Mouse (Mus musculus): ENCODE measurements at regions not wholly inside any gene's neighbourhood (a gene's known extent, or its start where the extent isn't known, plus 50 kb on each side); places are given as distances from the start of the nearest gene placed in this dataset.

DNA sequence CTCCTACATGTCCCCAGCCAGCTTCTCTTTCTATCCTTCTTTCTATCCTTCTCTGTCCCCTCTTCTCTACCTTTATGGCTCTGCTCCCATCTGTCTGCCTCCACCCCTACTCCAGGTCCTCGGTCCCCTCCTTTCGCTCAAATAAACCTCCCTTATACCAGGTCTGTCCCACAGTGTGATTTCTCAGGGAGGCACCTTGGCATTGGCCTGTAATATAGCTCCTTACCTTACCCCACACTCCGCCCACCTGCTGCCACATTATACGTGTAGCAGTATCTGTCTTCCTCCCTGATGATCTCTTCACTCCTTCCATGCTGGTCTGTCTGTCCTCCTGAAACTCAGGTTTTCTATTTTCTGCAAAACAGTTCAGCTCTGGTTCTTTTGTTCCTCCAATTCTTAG is 339.1 kb upstream of the Jmjd1c start:
- H3K4me1 ChIP-seq = no peaks in the 10 kb centered on the region
- no peak for DNase-seq (ENCODE audit: low spot score)
- H3K4me3 ChIP-seq = no peak overlapping the region
- 85% methylated on average over 4 of the region's 4 CpGs for WGBS
- no peaks in the 10 kb centered on the region for H3K27me3 ChIP-seq (replicated peaks; ENCODE audit: low read depth, poor library complexity, severe bottlenecking)
- no peaks in the 10 kb centered on the region for H3K9me3 ChIP-seq
- no peaks in the 10 kb centered on the region for H3K36me3 ChIP-seq (replicated peaks)
- no peak overlapping the region for H3K27ac ChIP-seq (replicated peaks)

- H3K36me3 ChIP-seq (replicated peaks) = no peaks in the 10 kb centered on the region
- H3K4me3 ChIP-seq = peak overlapping the region; percentile 23; the same call in 1 of the 2 replicates
- no peak overlapping the region for H3K27ac ChIP-seq (replicated peaks)
- DNase-seq (ENCODE audit: low spot score) = peak; percentile 48
- H3K27me3 ChIP-seq (replicated peaks; ENCODE audit: low read depth, poor library complexity, severe bottlenecking) = no peaks in the 10 kb centered on the region
- peaks cover 25% of the 10 kb centered on the region for H3K9me3 ChIP-seq
- 39% methylated on average over 21 of the region's 21 CpGs for WGBS
- H3K4me1 ChIP-seq = peaks cover 10% of the 10 kb centered on the region
Observed at GRCm38 (mm10) chr10:66770161-66771030, 325.5 kb upstream of the Jmjd1c start.

- Histone ChIP-seq H3K4me3 (no peak overlapping the region), H3K27ac (replicated peaks) (0 out of 2 replicates have a peak overlapping the region, but pooled peaks have one; percentile 32), H3K27me3 (replicated peaks; ENCODE audit: low read depth, poor library complexity, severe bottlenecking) (no peaks in the 10 kb centered on the region), H3K9me3 (no peaks in the 10 kb centered on the region), H3K4me1 (peaks cover 10% of the 10 kb centered on the region), H3K36me3 (replicated peaks) (no peaks in the 10 kb centered on the region)
- no peak for DNase-seq (ENCODE audit: low spot score)
- 73% methylated on average over 11 of the region's 11 CpGs for WGBS
Observed at GRCm38 (mm10) chr10:66780335-66781170, 315.4 kb upstream of the Jmjd1c start.

DNA sequence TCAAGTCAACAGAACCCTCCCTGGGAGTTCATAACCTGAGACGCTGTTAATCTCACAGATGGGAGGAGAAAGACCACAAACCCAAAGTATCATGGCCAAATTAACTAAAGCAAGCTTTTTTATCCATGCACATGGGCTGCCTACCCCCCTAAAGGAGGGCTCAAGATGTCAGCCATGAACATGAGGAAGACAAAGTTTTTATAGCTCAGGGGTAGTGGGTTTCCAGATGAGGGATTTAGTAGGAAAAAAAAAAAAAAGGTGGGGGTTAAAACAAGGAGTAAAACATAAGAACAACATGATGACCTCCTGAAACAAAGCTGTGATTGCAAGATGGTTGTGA is 314.8 kb upstream of the Jmjd1c start:
- Histone ChIP-seq H3K4me3 (no peak overlapping the region), H3K27ac (replicated peaks) (no peak overlapping the region), H3K4me1 (peaks cover 10% of the 10 kb centered on the region), H3K27me3 (replicated peaks; ENCODE audit: low read depth, poor library complexity, severe bottlenecking) (no peaks in the 10 kb centered on the region), H3K36me3 (replicated peaks) (no peaks in the 10 kb centered on the region), H3K9me3 (no peaks in the 10 kb centered on the region)
- 64% methylated on average over 1 of the region's 1 CpGs for WGBS
- DNase-seq (ENCODE audit: low spot score) = no peak

DNA sequence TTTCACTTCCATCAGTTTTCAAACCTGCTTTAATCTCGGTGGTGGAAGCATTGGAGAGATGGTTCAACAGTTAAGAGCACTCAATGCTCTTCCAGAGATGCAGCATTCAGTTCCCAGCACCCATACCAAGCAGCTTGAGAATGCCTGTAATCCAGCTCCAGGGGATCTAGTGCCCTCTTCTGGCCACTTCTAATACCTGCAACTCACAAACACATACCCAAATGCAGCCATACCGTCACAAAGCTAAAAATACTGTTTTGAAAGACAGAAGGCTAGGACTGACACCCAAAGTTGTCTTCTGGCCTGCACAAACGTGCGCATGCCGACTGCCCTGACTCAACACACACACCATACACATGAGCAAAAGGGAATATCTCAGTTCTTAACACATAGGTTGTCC is 313.9 kb upstream of the Jmjd1c start:
- no peaks in the 10 kb centered on the region for H3K36me3 ChIP-seq (replicated peaks)
- peaks cover 10% of the 10 kb centered on the region for H3K4me1 ChIP-seq
- H3K27me3 ChIP-seq (replicated peaks; ENCODE audit: low read depth, poor library complexity, severe bottlenecking) = no peaks in the 10 kb centered on the region
- H3K4me3 ChIP-seq = no peak overlapping the region
- H3K27ac ChIP-seq (replicated peaks) = no peak overlapping the region
- 95% methylated on average over 5 of the region's 5 CpGs for WGBS
- 0 out of 2 replicates have a peak, but pooled peaks cover under 1% of the 10 kb centered on the region for H3K9me3 ChIP-seq
- no peak for DNase-seq (ENCODE audit: low spot score)

- H3K27ac ChIP-seq (replicated peaks) = no peak overlapping the region
- peaks cover 3% of the 10 kb centered on the region; the same call in 1 of the 2 replicates for H3K9me3 ChIP-seq
- DNase-seq (ENCODE audit: low spot score) = no peak
- 0 out of 2 replicates have a peak, but pooled peaks cover 2% of the 10 kb centered on the region for H3K4me1 ChIP-seq
- H3K36me3 ChIP-seq (replicated peaks) = no peaks in the 10 kb centered on the region
- H3K27me3 ChIP-seq (replicated peaks; ENCODE audit: low read depth, poor library complexity, severe bottlenecking) = no peaks in the 10 kb centered on the region
- 88% methylated on average over 7 of the region's 7 CpGs for WGBS
- H3K4me3 ChIP-seq = no peak overlapping the region
Observed at GRCm38 (mm10) chr10:66787812-66788211, 308.1 kb upstream of the Jmjd1c start.

DNA sequence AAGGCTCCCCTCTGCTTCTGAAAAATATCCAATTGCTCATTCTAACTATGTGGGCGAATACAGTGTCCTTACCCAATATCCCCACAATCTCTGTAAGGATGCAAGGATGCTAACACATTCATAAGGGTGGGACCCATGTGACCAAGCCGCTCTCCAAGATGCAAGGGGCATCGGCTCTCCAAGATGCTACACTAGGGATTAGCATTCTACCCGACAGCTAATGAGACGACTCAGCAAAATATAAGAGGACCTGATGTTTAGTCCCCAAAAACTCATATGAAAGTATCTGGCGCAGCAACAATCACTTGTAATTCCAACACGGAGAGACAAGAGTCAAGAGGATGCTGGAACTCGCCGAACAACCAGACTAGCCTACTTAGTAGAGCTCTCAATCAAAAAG is 299.6 kb upstream of the Jmjd1c start:
- H3K27ac ChIP-seq (replicated peaks) = no peak overlapping the region
- 0 out of 2 replicates have a peak, but pooled peaks cover 7% of the 10 kb centered on the region for H3K4me1 ChIP-seq
- DNase-seq (ENCODE audit: low spot score) = no peak
- no peaks in the 10 kb centered on the region for H3K36me3 ChIP-seq (replicated peaks)
- no peak overlapping the region for H3K4me3 ChIP-seq
- H3K27me3 ChIP-seq (replicated peaks; ENCODE audit: low read depth, poor library complexity, severe bottlenecking) = no peaks in the 10 kb centered on the region; the same call in 1 of the 2 replicates
- 87% methylated on average over 9 of the region's 9 CpGs for WGBS
- H3K9me3 ChIP-seq = no peaks in the 10 kb centered on the region

GRCm38 (mm10) chr10:66802691-66803090 is 293.2 kb upstream of the Jmjd1c start:
- no peak overlapping the region for H3K4me3 ChIP-seq
- no peak overlapping the region for H3K27ac ChIP-seq (replicated peaks)
- no peak for DNase-seq (ENCODE audit: low spot score)

GRCm38 (mm10) chr10:66807261-66807968 is 288.5 kb upstream of the Jmjd1c start:
- peak; percentile 63 for DNase-seq (ENCODE audit: low spot score)
- WGBS = 48% methylated on average over 16 of the region's 16 CpGs
- peaks cover 8% of the 10 kb centered on the region for H3K4me1 ChIP-seq
- H3K27ac ChIP-seq (replicated peaks) = no peak overlapping the region
- no peak overlapping the region for H3K4me3 ChIP-seq
- H3K27me3 ChIP-seq (replicated peaks; ENCODE audit: low read depth, poor library complexity, severe bottlenecking) = no peaks in the 10 kb centered on the region
- H3K9me3 ChIP-seq = peaks cover 6% of the 10 kb centered on the region; the same call in 1 of the 2 replicates
- no peaks in the 10 kb centered on the region for H3K36me3 ChIP-seq (replicated peaks)

More at GRCm38 (mm10) chr10:66802691-66803090, 293.2 kb upstream of the Jmjd1c start:
- H3K36me3 ChIP-seq (replicated peaks) = no peaks in the 10 kb centered on the region
- 85% methylated on average over 1 of the region's 1 CpGs for whole genome bisulfite sequencing
- H3K4me1 ChIP-seq = no peaks in the 10 kb centered on the region
- peaks cover 6% of the 10 kb centered on the region; the same call in 1 of the 2 replicates for H3K9me3 ChIP-seq
- no peaks in the 10 kb centered on the region for H3K27me3 ChIP-seq (replicated peaks; ENCODE audit: low read depth, poor library complexity, severe bottlenecking)

- Histone ChIP-seq H3K4me1 (peaks cover 17% of the 10 kb centered on the region), H3K9me3 (no peaks in the 10 kb centered on the region), H3K27ac (replicated peaks) (no peak overlapping the region), H3K4me3 (no peak overlapping the region), H3K36me3 (replicated peaks) (no peaks in the 10 kb centered on the region), H3K27me3 (replicated peaks; ENCODE audit: low read depth, poor library complexity, severe bottlenecking) (peaks cover 19% of the 10 kb centered on the region)
- WGBS = 86% methylated on average over 11 of the region's 11 CpGs
- DNase-seq (ENCODE audit: low spot score) = no peak
Observed at GRCm38 (mm10) chr10:66812515-66813260, 283.2 kb upstream of the Jmjd1c start.

DNA sequence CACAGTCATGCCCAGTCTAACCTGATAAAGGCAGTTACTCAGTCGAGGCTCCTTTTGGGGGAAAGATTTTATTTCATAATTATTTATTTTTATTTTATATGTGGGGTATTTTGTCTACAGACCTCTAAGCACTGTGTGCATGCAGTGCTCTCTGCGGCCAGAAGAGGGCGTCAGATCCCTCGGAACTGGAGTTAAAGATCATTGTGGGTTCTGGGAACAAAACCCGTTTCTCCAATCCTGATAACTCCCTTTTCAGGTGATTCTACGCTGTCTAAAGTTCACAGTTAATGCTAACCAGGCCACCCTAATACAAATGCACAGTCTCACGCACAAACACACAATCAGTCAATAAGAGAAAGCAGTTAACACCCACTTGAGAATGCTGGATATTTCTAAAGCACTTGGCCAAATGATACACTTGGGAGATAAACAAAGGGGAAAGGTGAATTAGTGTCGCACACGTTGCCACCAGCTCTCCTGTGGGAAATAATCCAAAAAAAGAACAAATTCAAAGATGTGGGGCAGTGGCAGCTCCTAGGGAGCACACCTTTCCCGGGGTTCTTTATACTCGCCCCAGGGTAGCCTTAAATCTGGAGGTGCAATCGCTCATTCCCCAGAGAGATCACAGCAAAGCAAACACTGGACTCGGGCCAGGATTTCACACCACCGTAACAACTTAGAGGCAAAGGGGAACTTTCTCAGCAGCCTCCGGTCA is 281.9 kb upstream of the Jmjd1c start:
- no peaks in the 10 kb centered on the region for H3K36me3 ChIP-seq (replicated peaks)
- H3K4me3 ChIP-seq = peak overlapping the region; percentile 50
- peak overlapping the region; percentile 54 for H3K27ac ChIP-seq (replicated peaks)
- 18% methylated on average over 15 of the region's 15 CpGs for WGBS
- H3K27me3 ChIP-seq (replicated peaks; ENCODE audit: low read depth, poor library complexity, severe bottlenecking) = peaks cover 19% of the 10 kb centered on the region
- DNase-seq (ENCODE audit: low spot score) = peak; percentile 34
- no peaks in the 10 kb centered on the region for H3K9me3 ChIP-seq
- peaks cover 17% of the 10 kb centered on the region for H3K4me1 ChIP-seq
